Mouse (Mus musculus): ENCODE measurements around the gene Cntnap1.

DNA sequence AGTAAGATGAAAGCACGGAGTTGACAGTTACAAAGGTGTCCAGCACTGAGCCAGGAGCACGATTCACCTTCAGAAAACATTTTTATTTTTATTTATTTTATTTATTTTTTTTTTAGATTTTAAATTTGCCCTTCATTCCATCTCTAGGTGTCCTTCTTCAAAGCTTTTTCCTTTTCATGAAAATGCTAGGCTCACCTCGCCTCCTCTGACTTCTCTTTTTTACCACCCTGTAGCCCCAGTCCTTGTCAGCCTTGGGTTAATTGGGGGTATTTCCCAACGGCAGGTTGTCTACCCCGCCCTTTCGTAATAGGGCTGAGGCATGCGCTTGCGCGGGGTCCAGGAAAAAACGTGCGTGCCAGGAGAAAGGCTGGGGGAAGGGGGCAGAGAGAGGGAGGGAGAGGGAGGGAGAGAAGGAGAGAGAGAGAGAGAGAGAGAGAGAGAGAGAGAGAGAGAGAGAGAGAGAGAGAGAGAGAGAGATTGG lies 5.4 kb downstream of the Cntnap1 start:
- TF ChIP-seq CTCF (IDR thresholded peaks at IDR 0.05; ENCODE audit: low read depth): no peak
- no peak for TF ChIP-seq EP300 (IDR thresholded peaks at IDR 0.05; ENCODE audit: low read depth)

Measured in liver, postnatal 0 days (tissue).